Mouse (Mus musculus) lung, postnatal 25 days (tissue): ENCODE results near the gene Uckl1.

Experiments used
- DNase-seq: peaks from one replicate; pipeline ENCODE4 v3.0.0; 2022; ENCODE audit warnings: low spot score

Uckl1 gene

DNA sequence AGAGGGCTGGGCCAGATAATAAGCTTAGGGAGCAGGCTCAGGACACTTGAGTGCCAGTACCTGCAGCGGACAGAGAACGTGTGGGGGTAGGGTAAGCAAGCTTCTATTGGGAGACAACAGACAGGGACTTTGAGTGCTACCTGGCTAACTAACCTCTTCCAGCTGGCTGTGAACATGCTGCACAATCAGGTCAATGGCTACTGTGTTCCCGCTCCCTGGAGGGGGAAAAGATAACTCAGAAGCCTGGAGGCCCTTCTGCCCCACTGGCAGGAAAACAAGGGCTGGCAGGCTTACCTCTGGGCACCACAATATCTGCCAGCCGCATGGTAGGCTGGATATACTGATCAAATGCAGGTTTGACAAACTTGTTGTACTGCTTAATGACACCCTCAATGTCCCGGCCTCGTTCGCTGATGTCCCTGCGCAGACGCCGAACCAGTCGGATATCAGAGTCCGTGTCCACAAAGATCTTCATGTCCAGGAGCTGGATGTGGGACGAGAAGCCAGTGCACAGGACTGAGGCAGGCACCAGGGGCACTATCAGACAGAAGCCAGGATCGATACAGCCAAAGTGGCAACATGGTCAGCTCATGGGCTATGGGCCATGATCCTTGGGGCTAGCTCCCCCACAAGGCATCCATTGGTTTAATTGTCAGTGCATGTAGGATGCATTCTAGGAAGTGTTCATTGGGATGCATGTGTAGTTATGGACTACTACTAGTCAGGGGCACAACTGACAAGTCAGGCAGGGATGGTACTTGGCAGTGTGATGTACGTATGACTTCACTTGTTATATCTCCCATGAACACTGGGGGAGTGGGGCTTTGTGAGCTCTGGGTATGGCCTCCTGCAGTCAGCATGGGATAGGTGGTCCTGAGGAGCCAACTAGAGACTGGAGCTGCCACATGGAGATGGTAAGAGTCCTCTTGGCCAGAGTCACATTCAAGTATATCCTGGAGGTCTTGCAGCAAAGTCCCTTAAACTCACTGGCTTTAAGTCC, 11.5 kb downstream of the Uckl1 start:
- DNase-seq = no peak

- no peak for DNase-seq
Measured at GRCm38 (mm10) chr2:181571941-181572670, 12.6 kb downstream of the Uckl1 start.

DNA sequence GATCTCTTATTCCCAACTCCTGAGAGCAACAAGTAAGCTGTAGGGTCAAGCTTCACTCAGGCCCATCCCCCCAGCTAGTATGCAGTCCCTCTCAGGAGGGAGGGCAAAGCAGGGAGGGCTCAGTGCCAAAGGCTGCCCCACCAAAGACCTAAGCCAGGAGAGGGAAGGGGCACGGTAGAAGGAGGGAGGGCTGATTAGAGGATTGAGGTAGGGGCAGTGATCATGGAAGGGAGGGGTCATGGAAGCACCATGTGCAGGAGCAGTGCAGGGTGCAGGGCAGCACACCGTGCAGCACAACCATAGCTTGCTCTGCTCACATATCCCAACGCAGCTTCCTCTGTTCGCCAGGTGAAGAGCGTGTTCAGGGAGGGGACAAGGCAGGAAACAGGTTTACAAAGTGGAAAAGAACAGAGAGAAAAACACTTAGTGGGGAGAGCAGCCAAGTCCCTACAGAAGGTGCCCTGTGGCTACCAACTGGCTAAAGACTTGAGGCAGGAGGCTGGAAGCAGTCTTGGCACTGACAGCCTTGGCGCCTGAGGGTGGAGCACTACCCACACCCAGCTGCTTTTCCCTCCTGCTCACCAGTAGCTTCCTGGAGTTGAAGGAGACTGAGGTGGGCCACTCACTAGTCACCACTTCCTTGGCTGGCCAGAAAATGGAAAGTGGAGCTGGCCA, 13.6 kb downstream of the Uckl1 start:
- no peak for DNase-seq

GRCm38 (mm10) chr2:181570375-181570774, 14.3 kb downstream of the Uckl1 start:
- no peak for DNase-seq

- DNase-seq = no peak
Measured at GRCm38 (mm10) chr2:181569856-181570255, 14.8 kb downstream of the Uckl1 start.

- peak; percentile 48 for DNase-seq
Measured at GRCm38 (mm10) chr2:181568272-181569008, 16.3 kb downstream of the Uckl1 start.

GRCm38 (mm10) chr2:181567338-181567737, 17.4 kb downstream of the Uckl1 start:
- no peak for DNase-seq

GRCm38 (mm10) chr2:181553772-181554171, 30.9 kb downstream of the Uckl1 start:
- peak; percentile 21 for DNase-seq

DNA sequence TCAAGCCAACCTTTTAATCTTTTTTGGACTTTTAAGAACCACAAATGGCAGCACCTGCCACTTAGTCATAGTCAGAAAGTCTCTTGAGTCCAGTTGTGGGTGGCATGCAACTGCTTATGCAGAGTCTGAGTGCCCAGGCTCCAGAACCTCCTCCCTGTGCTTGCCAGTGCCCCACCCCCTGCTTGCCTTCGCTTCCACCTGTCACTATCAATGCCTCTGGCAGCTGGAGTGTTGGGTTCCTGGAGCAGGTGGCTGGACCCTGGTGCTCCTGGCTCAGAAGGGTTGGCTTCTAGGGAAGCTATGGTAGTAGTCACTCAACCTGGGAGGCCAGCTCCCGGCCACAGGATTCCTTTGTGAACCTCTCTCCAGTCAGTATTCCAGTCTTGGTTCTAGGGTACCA, 34.5 kb downstream of the Uckl1 start:
- DNase-seq = no peak

DNA sequence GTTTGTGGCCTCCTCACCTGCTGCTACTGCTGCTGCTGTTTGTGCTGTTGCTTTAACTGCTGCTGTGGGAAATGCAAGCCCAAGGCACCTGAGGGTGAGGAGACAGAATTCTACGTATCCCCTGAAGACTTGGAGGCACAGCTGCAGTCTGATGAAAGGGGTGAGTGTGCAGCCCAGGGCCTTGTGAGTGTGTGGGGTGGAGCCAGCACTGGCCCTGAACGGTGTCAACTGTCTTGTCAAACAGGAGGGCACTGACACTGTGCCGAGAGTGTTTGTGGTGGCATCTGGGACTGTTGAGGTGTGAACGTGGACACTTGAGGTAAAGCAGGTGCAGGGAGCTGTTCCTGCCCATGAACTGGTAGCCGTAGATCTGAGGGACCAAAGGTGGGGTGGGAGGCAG, 36.0 kb downstream of the Uckl1 start:
- DNase-seq = no peak

DNA sequence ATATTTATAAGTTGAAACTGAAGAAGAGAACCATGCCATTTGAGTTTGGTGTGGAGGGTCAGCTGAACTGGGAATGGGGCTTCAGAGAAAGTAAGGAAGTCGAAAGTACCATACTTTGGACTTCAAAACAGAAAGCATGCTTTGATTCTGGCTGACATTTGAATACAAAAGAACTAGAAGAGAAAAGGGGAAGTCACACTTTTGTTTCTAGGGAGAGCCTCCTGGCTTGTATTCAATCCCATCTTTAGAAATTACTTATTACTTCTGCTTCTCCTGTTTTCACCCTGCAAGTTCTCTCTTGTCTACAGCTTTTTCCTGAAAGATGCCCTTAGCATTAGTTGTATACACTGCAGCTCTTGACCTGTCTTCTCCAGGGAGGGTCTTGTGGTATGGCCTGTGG, 36.5 kb downstream of the Uckl1 start:
- no peak for DNase-seq

- DNase-seq = no peak
Measured at GRCm38 (mm10) chr2:181546142-181546541, 38.5 kb downstream of the Uckl1 start.

- no peak for DNase-seq
Measured at GRCm38 (mm10) chr2:181541761-181542380, 42.8 kb downstream of the Uckl1 start.

GRCm38 (mm10) chr2:181537444-181538047, 47.1 kb downstream of the Uckl1 start:
- DNase-seq = peak; percentile 29

DNA sequence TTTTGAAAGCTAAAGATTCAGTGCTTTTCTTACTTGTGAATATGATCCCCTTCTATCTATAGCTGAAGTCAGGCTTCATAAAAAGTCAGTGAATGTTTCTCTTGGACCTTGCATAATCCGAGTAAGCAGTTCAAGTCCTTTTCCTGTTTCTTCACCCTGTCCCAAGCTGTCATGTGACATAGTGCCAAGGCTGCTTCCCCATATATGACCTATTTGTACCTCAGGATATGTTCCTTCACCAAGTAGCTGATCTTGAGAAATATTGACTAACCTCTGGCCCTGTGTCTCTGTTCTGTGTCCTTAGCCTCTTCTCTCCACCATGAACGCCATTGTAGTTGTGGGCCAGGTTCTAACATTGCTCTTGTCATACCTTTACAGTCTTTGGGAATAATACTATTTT, 48.3 kb downstream of the Uckl1 start:
- DNase-seq = peak; percentile 51

DNA sequence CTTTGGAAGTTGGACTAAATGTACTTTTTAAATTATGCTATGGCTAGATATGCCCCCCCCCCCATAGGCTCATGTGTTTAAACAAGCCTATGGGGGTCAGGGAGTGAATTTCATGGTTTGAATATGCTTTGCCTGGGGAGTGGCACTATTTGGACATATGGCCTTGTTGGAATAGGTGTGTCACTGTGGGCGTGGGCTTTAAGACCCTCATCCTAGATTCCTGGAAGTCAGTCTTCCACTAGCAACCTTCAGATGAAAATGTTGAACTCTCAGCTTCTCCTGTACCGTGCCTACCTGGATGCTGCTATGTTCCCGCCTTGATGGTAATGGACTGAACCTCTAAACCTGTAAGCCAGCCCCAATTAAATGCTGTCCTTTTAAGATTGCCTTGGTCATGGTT, 52.1 kb downstream of the Uckl1 start:
- no peak for DNase-seq

GRCm38 (mm10) chr2:181529076-181529475, 55.6 kb downstream of the Uckl1 start:
- peak; percentile 43 for DNase-seq

GRCm38 (mm10) chr2:181525526-181525925, 59.2 kb downstream of the Uckl1 start:
- DNase-seq = no peak

- no peak for DNase-seq
Measured at GRCm38 (mm10) chr2:181522811-181523210, 61.9 kb downstream of the Uckl1 start.

DNA sequence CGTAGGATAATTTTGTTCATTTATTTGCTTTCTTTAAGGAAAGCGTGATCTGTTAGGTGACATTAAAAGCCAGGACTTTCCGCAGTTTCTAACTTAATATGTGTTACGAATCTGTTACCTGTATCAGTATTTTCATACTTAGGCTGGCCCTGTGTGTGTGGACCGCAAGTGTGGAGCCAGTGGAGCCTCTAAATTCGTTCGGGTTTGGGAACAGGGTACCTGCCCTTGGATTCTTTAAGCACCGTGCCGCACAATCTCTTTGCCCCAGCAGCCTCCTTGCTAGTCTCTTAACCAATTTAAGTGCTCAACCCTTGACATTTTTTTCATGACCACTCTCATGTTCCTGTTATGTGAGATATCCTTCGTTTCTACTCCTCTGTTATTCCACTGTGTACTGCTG, 63.2 kb downstream of the Uckl1 start:
- no peak for DNase-seq

GRCm38 (mm10) chr2:181520936-181521227, 63.8 kb downstream of the Uckl1 start:
- no peak for DNase-seq
